Mouse (Mus musculus): Measurements from ENCODE around the gene Sptbn1.

DNA sequence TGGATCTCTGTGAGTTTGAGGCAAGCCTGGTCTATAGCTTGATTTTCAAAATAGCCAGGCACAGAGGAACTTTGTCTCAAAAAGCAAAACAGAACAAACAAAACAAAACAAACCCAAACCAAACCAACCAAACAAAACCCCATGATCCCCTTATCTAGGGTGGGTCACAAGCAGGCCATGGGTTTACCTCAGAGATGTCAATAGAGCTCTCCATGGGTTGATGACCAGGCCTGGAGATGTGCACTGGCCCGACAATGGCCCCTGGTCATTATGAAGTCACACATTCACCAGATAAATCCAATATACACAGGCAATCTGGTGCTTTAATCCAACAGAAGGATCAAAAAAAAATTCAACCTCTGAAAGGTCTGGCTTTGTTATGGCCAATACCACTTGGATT is 166.2 kb downstream of the Sptbn1 start:
- no peak for TF ChIP-seq CTCF (IDR thresholded peaks at IDR 0.05; ENCODE audit: low read depth)
- no peak for TF ChIP-seq EP300 (IDR thresholded peaks at IDR 0.05; ENCODE audit: low read depth)
